Mouse (Mus musculus) c-Kit-negative CD71-positive TER-119-positive erythroid progenitor cells, embryonic 14.5 days (primary cell): ENCODE data around the gene Ncln.
A peak's percentile ranks its signal among the peaks of the same experiment; 100 is the strongest.

Source experiments
- DNase-seq: peaks from one replicate; pipeline ENCODE4 v3.0.0-alpha.2; 2013; ENCODE audit warnings: low read depth, low spot score

The Ncln gene

GRCm38 (mm10) chr10:81513798-81514197 is 17.6 kb upstream of the Ncln start:
- DNase-seq = no peak

GRCm38 (mm10) chr10:81510246-81510810 is 14.1 kb upstream of the Ncln start:
- DNase-seq = no peak

GRCm38 (mm10) chr10:81507691-81508489 is 11.7 kb upstream of the Ncln start:
- no peak for DNase-seq

GRCm38 (mm10) chr10:81507095-81507494 is 10.9 kb upstream of the Ncln start:
- DNase-seq = no peak

- DNase-seq = no peak
Measured at GRCm38 (mm10) chr10:81505016-81505664, 8.9 kb upstream of the Ncln start.

- DNase-seq = peak; percentile 66
Measured at GRCm38 (mm10) chr10:81502658-81503057, 6.5 kb upstream of the Ncln start.

- no peak for DNase-seq
Measured at GRCm38 (mm10) chr10:81501863-81502262, 5.7 kb upstream of the Ncln start.

- no peak for DNase-seq
Measured at GRCm38 (mm10) chr10:81500032-81500431, 3.8 kb upstream of the Ncln start, which contains the start of gene S1pr4. Gene S1pr4 (minus strand): TSS chr10:81500132.

- DNase-seq = no peak
Measured at GRCm38 (mm10) chr10:81499250-81499901, 3.2 kb upstream of the Ncln start.

GRCm38 (mm10) chr10:81498316-81499249 is 2.4 kb upstream of the Ncln start:
- no peak for DNase-seq

GRCm38 (mm10) chr10:81497401-81498270 is 1.4 kb upstream of the Ncln start:
- no peak for DNase-seq

- no peak for DNase-seq
Measured at GRCm38 (mm10) chr10:81496969-81497368, 777 bp upstream of the Ncln start.

- DNase-seq = no peak
Measured at GRCm38 (mm10) chr10:81495616-81496263, 452 bp downstream of the Ncln start.

- DNase-seq = no peak
Measured at GRCm38 (mm10) chr10:81495151-81495550, 1.0 kb downstream of the Ncln start.

- no peak for DNase-seq
Measured at GRCm38 (mm10) chr10:81494260-81495041, 1.7 kb downstream of the Ncln start.

GRCm38 (mm10) chr10:81493601-81494220 is 2.5 kb downstream of the Ncln start:
- DNase-seq = no peak

GRCm38 (mm10) chr10:81492606-81493240 is 3.5 kb downstream of the Ncln start:
- DNase-seq = no peak

- no peak for DNase-seq
Measured at GRCm38 (mm10) chr10:81491018-81491417, 5.2 kb downstream of the Ncln start.
